Mouse (Mus musculus) liver, embryonic 16.5 days (tissue): Measurements from ENCODE around the gene Plekhs1. TPM values are rescaled to one million over a fixed set of nuclear protein-coding genes. Genes with fewer than 3 reads are reported as not detected.
"Not testable (repeated sequence)": the region's sequence is repeated elsewhere in the genome, so short reads cannot be mapped to it uniquely, and the experiment has no call there.

ENCODE experiments used
- ATAC-seq: fragments of 200-750 bp; cut with Nextera tagmentation; 2 replicates; pipeline ENCODE4 v1.8.0; 2017; ENCODE audit warnings: low read depth, mild to moderate bottlenecking, moderate number of reproducible peaks, moderate library complexity
- H3K27ac ChIP-seq: fragments of 300-500 bp; sonication (generic); 2 replicates; pipeline ENCODE4 v1.5.1; 2014; ENCODE audit warnings: mild to moderate bottlenecking, low read length
- H3K27me3 ChIP-seq: fragments of 300-500 bp; sonication (generic); 2 replicates; pipeline ENCODE4 v1.6.1; 2014; ENCODE audit warnings: low read depth, low read length, mixed read lengths; ENCODE audit not compliant: control insufficient read depth, insufficient read depth
- H3K36me3 ChIP-seq: fragments of 300-500 bp; sonication (generic); 2 replicates; pipeline ENCODE4 v1.6.1; 2014; ENCODE audit warnings: mild to moderate bottlenecking; ENCODE audit not compliant: control insufficient read depth, insufficient read depth
- H3K4me1 ChIP-seq: fragments of 300-500 bp; sonication (generic); 2 replicates; pipeline ENCODE4 v1.6.1; 2014; ENCODE audit warnings: low read depth, low read length, mixed read lengths; ENCODE audit not compliant: control insufficient read depth
- H3K4me2 ChIP-seq: fragments of 300-500 bp; sonication (generic); 2 replicates; pipeline ENCODE4 v1.6.1; 2014; ENCODE audit warnings: low read depth, low read length, mixed read lengths
- H3K4me3 ChIP-seq: fragments of 300-500 bp; sonication (generic); 2 replicates; pipeline ENCODE4 v1.5.1; 2014; ENCODE audit warnings: low read depth, mild to moderate bottlenecking, low read length
- H3K9ac ChIP-seq: fragments of 300-500 bp; sonication (generic); 2 replicates; pipeline ENCODE4 v1.6.1; 2014; ENCODE audit warnings: low read depth, low read length
- H3K9me3 ChIP-seq: fragments of 300-500 bp; sonication (generic); replicated peaks from 2 replicates; pipeline ENCODE4 v1.6.1; 2016; ENCODE audit warnings: low read length; ENCODE audit not compliant: control insufficient read depth
- WGBS: fragments of 180-500 bp; shearing (Covaris S2); extraction: QIAGEN DNeasy Blood & Tissue Kit; methylation state at CpG from one replicate; pipeline ENCODE4 v1.1.7; 2014; ENCODE audit not compliant: insufficient replicate concordance; 5-methylcytosine and 5-hydroxymethylcytosine counted together
- polyA plus RNA-seq: library from polyadenylated mRNA; unstranded; fragments of >200 nt; fragmentation: Nextera tagmentation; extraction: Ambion mirVana; gene quantifications from 2 replicates; pipeline ENCODE4 v1.2.1, GENCODE M21; 2015

The Plekhs1 gene
- polyA plus RNA-seq, 1 experiment from 2014 or later: not detected

DNA sequence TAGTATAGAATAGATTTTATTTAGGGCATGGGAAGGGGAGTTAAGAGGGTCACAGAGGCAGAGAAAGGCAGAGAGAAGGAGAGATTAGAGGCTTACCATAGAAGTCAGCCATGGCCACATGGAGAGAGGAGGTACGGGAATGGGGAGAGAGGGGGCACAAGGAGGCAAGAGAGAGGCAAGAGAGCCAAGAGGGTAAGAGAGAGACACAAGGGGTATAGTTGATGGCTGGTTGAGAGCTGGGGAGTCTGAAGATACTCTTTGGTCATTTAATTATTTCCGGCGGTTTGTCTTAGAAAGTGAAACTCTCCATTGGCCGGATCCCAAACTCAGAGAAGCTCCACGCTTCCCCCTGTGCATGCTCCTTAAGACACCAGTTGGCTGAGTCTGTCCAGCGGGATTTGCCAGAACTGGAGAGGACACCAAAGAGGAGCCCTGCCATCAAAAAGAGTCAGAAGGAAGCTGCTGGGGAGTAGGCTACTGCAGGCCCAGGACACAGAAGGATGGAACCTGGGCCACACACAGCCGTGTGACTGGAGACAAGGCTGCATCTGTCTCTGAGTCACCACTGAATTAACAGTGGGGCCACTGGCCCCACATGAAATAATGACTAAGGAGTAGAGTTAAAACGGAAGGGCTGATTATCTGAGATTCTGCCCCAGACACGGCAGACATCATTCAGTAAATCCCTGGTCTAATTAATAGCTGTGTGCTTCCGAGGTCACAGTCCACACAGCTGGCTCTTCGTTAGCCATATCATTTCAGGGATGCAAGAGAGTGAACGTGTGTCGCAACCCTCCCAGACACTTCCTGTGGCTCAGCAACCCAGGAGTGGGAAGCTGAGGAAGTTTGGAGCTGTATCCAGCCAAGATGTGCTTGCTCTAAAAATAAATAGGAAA, 24.2 kb downstream of the Plekhs1 start:
- H3K4me2 ChIP-seq: no peak overlapping the region
- H3K27ac ChIP-seq: no peak overlapping the region
- peak; percentile 62 for ATAC-seq
- no peak overlapping the region for H3K4me3 ChIP-seq
- H3K36me3 ChIP-seq: no peaks in the 10 kb centered on the region
- WGBS: 49% methylated on average over 13 of the region's 13 CpGs
- H3K9ac ChIP-seq: no peak overlapping the region
- H3K27me3 ChIP-seq: no peaks in the 10 kb centered on the region
- no peaks in the 10 kb centered on the region for H3K9me3 ChIP-seq
- H3K4me1 ChIP-seq: peaks cover 4% of the 10 kb centered on the region

DNA sequence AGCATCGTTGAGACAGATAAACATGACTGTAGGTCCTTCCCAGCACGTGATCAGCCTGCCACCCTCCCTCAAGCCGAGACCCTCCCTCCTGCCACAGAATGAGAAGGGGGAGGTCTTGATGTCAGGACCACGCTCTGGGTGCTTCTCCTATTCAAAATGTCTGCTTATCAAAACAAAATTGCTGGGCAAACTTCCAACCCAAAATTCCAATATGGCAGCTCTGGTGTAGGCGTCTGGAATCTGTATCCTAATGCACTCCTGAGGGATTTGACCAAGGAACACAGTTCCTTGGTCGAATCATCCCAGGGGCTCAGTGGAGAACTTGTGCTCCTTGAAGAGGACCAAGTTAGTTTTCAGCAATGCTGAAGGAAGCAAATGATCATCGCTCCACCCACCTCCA, 25.5 kb downstream of the Plekhs1 start:
- H3K27ac ChIP-seq: no peak overlapping the region
- H3K4me1 ChIP-seq: peaks cover 4% of the 10 kb centered on the region
- no peak for ATAC-seq
- H3K4me3 ChIP-seq: no peak overlapping the region
- H3K9me3 ChIP-seq: no peaks in the 10 kb centered on the region
- 58% methylated on average over 7 of the region's 7 CpGs for WGBS
- H3K27me3 ChIP-seq: no peaks in the 10 kb centered on the region
- no peak overlapping the region for H3K4me2 ChIP-seq
- H3K9ac ChIP-seq: no peak overlapping the region
- no peaks in the 10 kb centered on the region for H3K36me3 ChIP-seq

DNA sequence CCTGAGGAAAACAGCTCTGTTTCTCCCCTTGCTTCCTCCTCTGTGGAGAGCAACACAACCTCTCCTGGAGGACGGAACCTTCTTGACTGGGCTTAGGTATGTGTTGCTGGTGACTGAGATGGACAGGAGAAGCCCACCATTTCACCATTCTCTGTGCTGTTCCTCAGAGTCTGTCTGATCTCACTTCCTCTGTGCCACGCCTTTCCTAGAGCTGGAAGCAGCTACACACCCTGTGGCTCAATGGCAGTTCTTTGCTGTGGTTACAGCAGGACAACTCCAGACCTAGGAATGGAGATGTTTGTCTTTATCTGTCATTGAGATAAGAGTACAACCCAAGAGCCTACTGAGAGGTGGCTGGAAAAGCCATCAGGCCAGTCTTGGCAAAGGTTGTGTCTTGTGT, 25.9 kb downstream of the Plekhs1 start:
- 57% methylated on average over 2 of the region's 2 CpGs for WGBS
- ATAC-seq: no peak

DNA sequence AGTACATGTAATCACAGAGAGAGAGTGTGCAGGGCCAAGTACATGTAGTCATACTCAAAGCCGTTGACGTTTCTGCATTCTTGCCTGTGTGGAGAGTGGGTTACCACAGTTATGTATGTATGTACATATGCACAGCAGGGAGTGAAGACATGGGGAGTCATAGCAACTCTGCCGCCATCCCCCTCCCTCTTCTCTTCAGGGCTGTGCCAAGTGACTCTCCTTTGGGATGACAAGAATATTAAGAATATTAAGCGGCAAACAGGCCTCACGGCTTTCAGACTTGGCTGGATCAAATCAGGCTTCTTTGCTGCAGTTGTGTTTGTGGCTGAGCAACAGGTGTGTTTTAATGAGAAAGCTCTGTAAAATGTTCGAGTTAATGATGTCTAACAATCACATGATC, 28.2 kb downstream of the Plekhs1 start:
- no peak for ATAC-seq
- H3K27me3 ChIP-seq: no peaks in the 10 kb centered on the region
- peaks cover 4% of the 10 kb centered on the region for H3K4me1 ChIP-seq
- no peak overlapping the region for H3K27ac ChIP-seq
- no peaks in the 10 kb centered on the region for H3K36me3 ChIP-seq
- H3K4me3 ChIP-seq: no peak overlapping the region
- H3K9me3 ChIP-seq: no peaks in the 10 kb centered on the region
- no peak overlapping the region for H3K4me2 ChIP-seq
- WGBS: 73% methylated on average over 6 of the region's 6 CpGs
- H3K9ac ChIP-seq: no peak overlapping the region

More for the DNA sequence above, 25.9 kb downstream of the Plekhs1 start:
- Histone ChIP-seq H3K36me3 (no peaks in the 10 kb centered on the region), H3K4me1 (peaks cover 4% of the 10 kb centered on the region), H3K9ac (no peak overlapping the region), H3K27me3 (no peaks in the 10 kb centered on the region), H3K9me3 (no peaks in the 10 kb centered on the region), H3K27ac (no peak overlapping the region), H3K4me2 (no peak overlapping the region), H3K4me3 (no peak overlapping the region)

DNA sequence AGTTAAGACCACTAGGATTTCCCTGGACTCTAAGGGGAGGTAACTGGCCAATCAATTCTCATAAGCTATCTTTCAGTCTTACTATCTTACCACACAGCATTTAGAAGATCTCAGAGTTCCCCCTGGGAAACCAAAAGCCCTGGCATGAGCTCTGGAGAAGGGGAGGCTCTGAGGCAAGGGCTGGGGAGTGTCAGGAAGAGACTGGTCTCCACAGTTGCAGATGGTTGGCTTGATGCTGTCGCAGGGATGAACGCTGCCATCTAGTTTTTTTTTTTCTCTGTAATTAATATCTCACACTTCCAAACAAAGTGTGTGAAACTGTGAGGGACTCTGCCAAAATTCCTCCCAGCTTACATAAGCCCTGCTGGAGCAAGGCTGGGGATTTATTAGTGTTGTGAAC, 32.7 kb downstream of the Plekhs1 start:
- not testable (repeated sequence) for H3K27me3 ChIP-seq, ATAC-seq

DNA sequence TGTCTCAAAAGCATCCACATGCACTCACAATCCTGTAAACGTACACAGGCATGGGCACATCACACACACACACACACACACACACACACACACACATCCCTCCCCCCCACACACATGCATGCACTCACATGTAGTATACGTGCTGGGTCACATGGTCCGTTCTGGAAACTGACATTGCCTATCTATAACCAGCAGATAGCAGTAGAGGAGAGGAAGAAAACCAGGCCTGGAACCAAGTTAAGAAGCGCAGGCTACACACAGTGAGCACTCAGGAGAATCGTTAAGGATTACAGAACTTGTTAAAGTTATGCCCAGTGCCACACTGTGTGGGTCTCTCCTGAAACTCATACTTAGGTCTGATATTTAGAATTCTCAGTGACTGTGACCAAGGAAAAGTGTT, 41.6 kb downstream of the Plekhs1 start:
- not testable (repeated sequence) for H3K4me2 ChIP-seq, H3K9me3 ChIP-seq, H3K4me1 ChIP-seq, H3K36me3 ChIP-seq, H3K27me3 ChIP-seq, H3K27ac ChIP-seq, H3K4me3 ChIP-seq, H3K9ac ChIP-seq
- ATAC-seq: peak; percentile 61
- WGBS: no CpG with 5 or more reads among the region's 5 CpGs

More for the DNA sequence above, 32.7 kb downstream of the Plekhs1 start:
- H3K4me2 ChIP-seq, H3K36me3 ChIP-seq, H3K27ac ChIP-seq, H3K9ac ChIP-seq, H3K9me3 ChIP-seq, H3K4me1 ChIP-seq, H3K4me3 ChIP-seq: not testable (repeated sequence)
- no CpG with 5 or more reads among the region's 2 CpGs for WGBS

DNA sequence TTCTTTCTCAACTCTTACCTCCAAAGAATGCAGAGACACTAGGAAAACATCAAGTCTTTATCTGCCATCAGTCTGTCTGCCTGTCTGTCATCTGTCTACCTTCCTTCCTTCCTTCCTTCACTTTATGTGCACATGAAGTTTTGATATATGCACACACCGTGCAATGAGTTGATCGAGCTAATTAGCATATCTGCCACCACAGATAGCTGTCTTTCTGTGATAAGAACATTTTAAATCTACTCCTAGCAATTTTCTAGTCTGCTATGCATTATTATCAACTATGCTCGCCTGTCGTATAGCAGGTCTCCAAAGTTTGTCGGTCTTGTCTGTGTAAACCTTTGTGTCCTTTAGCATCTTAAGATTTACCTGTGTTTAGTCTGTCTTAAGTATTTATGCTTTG, 42.1 kb downstream of the Plekhs1 start:
- ATAC-seq: 0 out of 2 replicates have a peak, but pooled peaks have one; percentile 30
- not testable (repeated sequence) for H3K27me3 ChIP-seq, H3K4me2 ChIP-seq, H3K27ac ChIP-seq, H3K4me3 ChIP-seq, H3K9ac ChIP-seq, H3K9me3 ChIP-seq, H3K36me3 ChIP-seq, H3K4me1 ChIP-seq
- no CpG with 5 or more reads among the region's 5 CpGs for WGBS

DNA sequence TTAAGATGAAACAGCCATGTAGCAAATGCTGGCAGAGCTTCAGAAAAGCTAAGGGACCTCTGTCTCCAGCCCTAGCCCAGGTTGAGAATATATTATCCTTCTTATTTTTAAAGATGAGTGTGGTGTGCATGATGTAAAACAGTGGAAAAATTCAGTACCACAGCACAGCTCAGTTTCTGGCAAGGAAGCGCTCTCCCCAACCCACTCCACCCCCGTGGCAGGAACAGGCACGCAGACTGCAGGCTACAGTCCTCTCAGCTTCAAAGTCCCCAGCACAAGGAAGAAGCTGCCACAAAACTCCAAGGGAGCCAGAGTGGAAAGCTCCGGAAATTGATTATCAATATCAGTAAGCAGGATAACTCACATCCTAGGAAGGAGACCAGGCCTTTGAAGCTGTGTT, 49.8 kb downstream of the Plekhs1 start:
- ATAC-seq: not testable (repeated sequence)
- no CpG with 5 or more reads among the region's 4 CpGs for WGBS

DNA sequence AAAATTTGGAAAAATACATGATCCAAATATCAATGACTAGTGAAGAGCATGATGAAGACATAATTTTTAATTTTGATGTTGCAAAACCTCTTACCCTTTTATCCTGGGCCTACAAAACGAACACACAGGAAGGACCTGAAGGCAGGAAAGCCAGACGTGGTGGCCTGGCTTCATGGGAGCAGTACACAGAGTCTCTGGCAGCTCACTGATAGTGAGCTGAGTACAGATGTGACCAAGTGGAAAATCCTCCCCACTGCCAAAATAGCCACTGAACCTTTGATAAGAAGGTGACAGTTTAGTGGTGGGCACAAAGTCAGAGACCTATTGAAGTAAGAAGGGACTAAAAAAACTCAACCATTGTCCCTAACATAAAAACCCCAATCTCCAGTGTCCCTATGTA, 52.1 kb downstream of the Plekhs1 start:
- not testable (repeated sequence) for H3K4me3 ChIP-seq, H3K4me2 ChIP-seq, H3K36me3 ChIP-seq, H3K27ac ChIP-seq, H3K27me3 ChIP-seq, H3K4me1 ChIP-seq, H3K9ac ChIP-seq, H3K9me3 ChIP-seq
- ATAC-seq: 0 out of 2 replicates have a peak, but pooled peaks have one; percentile 37
- WGBS: no CpG with 5 or more reads among the region's 2 CpGs

More for the DNA sequence above, 49.8 kb downstream of the Plekhs1 start:
- H3K36me3 ChIP-seq, H3K4me3 ChIP-seq, H3K4me2 ChIP-seq, H3K27ac ChIP-seq, H3K27me3 ChIP-seq, H3K4me1 ChIP-seq, H3K9me3 ChIP-seq, H3K9ac ChIP-seq: not testable (repeated sequence)
